Mouse (Mus musculus) layer of hippocampus, postnatal 14 days (tissue): Measurements from ENCODE around the gene Wwc2. TPM values are rescaled to one million over a fixed set of nuclear protein-coding genes. Genes with fewer than 3 reads are reported as not detected.
"Not testable (repeated sequence)": the region's sequence is repeated elsewhere in the genome, so short reads cannot be mapped to it uniquely, and the experiment has no call there.

Experiments used
- DNase-seq, 2 experiments: peaks; one replicate each; pipeline ENCODE4 v3.0.0; 2021 to 2022; ENCODE audit warnings: low spot score in 2 of 2, mixed read lengths in 1 of 2
- total RNA-seq, 2 experiments: library from RNA; stranded (reverse); gene quantifications; 2 replicates each; pipeline ENCODE4 v1.2.3; 2021

Wwc2 gene
- total RNA-seq, 2 experiments from 2014 or later, result 28.0 to 29.4 TPM

DNA sequence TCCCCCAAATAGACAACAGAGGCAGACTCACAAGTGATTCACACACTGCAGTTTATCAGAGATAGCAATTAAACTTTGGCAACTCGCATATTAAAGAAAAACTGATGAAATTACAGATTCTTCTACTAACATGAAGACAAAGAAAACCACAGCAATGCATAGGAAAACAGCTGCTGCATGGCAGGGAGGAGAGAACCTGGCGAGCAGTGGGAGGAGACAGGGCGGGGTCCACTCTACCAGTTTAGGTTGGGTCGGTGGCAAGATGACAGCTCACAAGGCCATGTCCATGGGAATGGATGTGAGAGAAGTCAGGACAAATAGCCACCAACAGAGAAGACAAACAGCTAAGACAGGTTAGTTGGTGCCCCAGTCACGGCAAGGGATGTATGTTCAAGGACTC lies 138.0 kb downstream of the Wwc2 start:
- DNase-seq, result no peak

DNA sequence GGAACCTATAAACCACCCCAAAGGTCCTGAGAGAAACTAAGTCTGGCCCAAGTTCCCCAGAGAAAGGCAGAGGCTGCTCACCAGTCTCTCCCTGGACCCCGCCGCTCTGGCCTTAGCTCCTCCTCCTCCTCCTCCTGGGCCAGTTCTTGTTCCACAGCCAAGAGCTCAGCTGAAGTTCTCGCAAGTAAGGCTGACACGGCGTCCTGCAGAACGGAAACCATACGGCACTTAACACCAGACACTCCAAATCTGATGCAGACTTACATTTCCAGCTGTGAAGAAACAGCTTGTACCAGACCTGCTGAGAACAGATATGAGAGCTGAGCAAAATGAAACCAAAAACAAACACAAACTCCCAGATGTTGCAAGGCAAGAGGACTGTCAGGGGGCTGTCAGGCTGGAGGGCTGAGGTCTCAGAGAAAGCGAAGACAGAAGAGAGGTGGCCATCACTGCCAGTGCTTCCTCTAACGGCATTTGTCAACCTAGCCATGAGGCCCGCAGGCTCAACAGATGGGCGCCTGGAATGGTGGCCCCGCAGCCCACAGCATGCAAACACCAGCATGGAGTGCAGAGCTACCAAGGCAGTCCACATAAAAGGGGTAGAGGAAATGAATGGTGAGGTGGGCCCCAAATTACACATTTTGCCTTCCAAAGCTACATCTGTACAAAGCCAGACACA lies 138.8 kb downstream of the Wwc2 start:
- peak in 1 of 2 experiments; percentile 45 for DNase-seq

DNA sequence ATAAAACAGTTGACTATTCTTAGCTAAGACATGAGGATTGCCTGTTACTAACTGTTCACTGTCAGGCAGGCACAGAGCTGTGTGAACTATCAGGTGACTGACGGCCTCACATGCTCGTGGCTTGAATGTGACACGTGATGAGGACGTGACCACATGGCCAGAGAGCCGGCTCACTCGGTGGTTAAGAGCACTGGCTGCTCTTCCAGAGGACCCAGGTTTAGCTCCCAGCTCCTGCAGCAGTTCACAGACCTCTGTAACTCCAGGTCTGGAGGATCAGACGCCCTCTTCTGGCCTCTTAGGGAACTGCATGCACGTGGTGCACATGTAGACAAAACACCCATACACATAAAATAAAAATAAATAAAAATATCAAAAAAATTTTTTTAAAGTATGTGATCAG lies 140.9 kb downstream of the Wwc2 start:
- no peak for DNase-seq

DNA sequence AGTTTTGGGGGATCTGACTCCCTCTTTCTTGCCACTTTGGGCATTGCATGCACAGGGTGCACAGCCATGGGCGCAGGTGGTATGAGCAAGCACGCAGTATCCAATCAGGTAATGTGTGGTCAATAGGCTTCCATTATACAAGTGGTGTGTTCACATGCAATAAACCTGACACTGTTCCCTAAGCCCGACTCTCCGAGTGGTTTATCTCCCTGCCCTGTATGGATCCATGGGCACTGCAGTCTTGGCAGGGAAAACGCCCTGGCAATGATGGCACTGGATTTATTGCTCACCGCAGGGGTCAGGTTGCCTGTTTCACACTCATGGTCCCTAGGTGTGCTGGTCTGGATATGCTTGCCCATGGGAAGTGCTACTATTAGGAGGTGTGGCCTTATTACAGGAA lies 142.8 kb downstream of the Wwc2 start:
- DNase-seq, result no peak

DNA sequence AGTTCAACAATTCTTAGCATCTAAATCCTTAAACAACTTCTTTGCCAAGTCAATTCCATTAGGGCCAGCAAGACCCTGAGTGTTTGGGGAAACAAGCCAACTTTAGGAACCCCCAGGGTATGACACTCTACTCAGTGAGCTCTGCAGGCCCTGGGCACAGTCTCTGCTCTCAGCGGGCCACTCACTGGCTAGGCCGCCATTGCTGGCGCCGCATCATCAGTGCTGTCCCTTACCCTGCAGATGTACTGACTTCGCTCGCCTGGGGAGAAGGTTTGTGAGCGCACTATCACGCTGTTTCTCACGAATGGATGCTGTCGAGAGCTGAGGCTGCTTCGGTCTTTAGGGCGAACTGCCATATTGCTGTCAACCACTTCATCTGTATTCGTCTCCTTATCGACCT lies 143.6 kb downstream of the Wwc2 start:
- DNase-seq, result no peak

DNA sequence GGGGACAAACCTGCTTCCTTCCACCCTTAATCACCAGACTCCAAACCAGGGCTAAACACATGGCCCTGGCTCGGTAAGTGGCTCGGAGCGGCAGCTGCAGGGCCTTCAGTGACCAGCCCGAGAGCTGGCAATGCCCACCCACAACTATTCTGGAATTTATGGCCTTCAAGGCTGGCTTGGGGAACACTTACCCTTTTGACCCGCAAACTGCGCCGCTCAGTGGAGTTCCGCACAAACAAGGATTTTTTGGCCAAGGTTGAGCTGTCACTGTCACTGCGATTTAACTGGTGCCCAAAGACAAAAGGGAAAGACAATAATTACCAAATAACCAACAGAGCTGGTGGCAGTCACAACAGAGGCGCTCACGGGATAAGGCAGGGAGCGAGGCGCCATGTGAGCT lies 144.8 kb downstream of the Wwc2 start:
- DNase-seq, result no peak

DNA sequence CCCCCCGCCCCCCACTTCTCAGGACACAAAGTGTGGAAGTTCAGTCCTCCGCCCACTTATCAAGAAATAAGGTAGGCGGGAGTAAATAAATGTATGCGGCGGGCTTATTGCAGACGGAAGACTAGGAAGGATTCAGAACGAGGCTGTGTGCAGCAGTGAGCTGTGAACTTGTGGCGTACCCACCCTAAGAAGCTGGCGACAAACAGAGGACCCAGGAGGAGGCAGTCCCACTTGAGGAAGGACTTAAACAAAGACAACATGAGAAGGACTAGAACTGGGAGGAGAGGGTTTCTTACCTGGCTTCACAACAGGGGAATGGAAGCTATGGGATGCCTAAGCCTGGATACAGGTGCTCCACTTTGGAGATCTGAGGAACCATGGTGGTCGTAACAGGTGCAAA lies 147.1 kb downstream of the Wwc2 start:
- DNase-seq, result no peak

DNA sequence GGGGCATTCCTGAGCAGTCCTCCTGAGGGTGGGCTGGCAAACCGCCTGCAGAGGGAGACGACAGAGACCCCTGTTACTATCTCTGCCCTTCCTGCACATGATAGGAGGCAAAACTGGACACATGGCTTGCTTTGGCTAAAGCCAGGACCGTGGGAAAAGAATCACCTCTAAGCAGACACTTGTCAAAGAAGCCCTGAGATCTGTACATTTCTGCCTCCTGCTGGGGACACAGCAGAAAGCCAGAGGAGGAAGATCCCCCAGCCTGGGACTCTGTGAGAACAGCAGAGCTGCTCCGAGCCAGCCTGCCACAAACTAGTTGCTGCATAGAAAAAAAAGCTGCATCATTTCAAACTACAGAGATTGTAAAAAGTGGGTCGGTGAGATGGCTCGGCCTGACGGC lies 147.7 kb downstream of the Wwc2 start:
- no peak for DNase-seq

DNA sequence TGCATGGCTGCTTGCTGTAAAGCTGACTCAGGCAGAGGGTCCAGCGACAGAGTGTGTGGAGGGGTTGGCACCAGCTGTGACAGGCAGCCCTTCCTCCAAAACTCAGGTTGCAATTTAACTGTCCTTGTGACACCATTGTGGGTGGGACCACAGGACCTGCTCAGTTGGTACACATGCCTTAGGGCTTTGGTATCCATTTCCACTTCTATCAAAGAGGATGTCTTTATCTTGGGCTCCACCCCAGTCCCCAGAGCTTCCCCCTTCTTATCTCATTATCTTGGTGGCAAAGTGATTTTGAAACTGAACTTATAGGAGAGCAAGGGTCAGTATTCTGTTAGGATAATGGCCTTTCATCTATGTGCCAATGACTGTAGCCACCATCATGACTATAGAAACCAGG lies 156.8 kb downstream of the Wwc2 start:
- no peak for DNase-seq

DNA sequence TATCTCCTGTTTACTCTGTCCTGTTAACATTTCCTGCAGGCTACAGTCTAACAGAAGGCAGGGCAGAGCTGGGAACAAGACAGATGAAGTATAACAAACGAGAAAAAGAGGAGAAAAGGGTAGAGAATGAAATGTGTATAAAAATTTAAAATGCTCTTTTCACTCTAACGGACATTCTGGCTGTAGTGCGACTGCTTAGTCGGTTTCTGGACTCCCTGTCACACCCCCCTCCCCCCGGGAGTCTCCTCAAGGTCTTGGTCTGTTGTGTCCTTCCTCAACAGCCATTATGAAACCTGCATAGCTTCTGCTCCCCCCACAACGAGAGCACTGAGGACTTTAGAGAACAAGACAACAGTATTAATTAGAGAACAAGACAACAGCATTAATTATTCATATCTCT lies 158.1 kb downstream of the Wwc2 start:
- DNase-seq, result no peak

DNA sequence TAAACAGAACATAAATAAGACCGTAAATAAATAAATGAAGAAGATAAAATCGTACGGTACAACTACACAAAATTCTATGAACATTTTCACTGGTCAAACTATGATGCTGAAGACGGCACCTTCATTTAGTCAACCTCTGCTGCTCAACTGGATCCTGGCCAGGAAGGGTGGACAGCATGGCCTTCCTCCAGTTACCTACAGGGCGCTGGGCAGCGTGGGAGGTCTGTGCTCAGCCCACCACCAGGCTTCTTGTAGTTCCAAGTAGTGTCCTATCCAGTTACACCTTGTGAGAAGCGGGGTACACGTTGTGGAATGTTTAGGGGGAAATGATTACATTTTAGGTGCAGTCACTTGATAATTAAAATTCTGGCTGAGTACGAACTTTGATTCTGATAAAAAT lies 163.8 kb downstream of the Wwc2 start:
- DNase-seq, result no peak

DNA sequence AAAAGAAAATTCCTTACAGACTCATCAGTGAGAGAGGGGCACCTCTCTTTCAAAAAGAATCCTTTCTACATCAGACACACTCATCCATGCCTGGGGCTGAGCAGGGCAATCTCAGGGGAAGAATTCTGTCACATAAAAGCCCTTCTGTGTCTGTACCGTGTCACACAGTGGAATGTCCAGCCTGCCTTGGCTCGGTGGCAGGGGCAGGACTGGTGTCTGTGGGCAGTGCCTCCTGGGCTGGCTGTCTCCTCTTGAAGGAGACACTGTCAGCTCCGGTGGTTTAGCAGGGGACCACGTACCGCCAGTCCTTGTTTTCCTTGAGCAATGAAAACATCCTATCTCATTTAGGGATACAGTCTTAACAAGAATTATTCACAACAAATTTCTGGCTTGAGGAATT lies 165.1 kb downstream of the Wwc2 start:
- DNase-seq, result no peak

DNA sequence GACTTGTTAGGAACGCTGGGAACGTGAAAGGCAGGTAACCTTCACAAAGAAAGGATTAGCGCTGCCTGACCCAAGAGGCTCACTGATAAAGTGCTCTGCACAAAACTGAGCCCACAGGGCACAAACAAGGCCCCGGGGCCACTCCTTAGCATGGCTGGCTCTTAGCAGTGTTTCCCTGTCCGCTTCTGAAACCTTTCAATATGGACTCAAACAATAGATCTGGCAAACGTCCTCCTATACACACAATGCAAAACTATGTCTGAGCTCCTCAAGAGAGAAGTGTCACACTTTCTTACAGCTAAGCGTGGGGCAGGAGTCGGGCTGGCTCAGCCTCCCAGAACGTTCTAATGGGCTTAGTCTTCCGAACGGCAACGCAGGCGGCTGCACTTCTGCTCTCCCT lies 166.5 kb downstream of the Wwc2 start, which contains the start of gene Cldn22:
Cldn22 (plus strand) TSS at position 301 of the 400 bp plus-strand sequence.
- no peak for DNase-seq

DNA sequence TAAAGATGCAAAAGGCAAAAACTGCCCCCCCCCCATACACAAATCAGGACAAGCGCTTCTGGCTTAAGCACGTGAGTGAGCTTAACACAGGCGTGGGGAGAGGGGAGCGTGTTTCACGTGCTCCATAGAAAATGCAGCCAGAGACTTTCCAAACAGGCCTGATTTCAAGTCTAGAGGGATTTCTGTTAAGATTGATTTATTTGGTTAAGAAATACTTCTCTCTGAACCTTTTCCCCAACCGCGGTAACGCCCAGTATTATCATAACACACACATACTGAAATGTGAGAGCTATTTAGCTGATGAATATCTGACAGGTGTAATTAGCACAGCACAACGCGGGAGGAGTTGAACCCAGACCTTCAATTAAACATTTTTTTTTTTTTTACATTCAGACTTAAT lies 166.9 kb downstream of the Wwc2 start:
- no peak for DNase-seq

DNA sequence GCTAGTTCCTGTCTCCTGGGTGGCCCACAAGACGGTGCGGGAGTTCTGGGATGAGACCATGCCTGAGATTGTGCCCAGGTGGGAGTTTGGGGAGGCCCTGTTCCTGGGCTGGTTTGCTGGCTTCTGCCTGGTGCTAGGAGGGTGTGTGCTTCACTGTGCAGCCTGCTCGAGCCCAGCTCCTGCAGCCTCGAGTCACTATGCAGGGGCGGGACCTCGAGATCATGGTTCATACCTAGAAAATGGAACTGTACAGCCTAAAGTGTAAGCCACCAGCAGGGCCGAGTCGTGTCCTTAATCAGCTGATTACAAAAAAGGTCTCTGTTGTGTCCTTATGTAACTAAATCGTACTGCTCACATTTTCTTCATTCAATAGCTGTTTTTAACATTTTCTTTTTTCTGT lies 168.2 kb downstream of the Wwc2 start:
- DNase-seq, result not testable (repeated sequence)

DNA sequence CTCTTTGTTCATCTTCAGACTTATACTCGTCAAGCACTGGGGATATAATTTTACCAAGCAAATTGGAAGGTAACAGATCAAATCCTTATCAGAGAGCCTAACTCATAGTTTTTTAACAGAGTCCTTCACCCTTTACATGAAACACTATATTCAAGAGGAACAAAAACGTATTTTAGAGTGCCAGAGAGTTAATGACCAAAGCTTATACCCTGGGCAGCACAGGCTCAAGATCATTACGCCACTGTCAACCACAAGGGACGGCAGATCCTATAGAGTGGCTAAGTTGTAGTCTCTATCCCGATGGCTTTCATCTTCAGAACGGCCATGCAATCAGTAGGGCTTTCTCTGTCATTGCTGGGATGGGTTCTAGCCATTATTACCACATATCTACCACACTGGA lies 168.9 kb downstream of the Wwc2 start, which contains the start of gene Cldn24:
Cldn24 (plus strand) TSS at position 301 of the 400 bp plus-strand sequence.
- DNase-seq, result no peak

DNA sequence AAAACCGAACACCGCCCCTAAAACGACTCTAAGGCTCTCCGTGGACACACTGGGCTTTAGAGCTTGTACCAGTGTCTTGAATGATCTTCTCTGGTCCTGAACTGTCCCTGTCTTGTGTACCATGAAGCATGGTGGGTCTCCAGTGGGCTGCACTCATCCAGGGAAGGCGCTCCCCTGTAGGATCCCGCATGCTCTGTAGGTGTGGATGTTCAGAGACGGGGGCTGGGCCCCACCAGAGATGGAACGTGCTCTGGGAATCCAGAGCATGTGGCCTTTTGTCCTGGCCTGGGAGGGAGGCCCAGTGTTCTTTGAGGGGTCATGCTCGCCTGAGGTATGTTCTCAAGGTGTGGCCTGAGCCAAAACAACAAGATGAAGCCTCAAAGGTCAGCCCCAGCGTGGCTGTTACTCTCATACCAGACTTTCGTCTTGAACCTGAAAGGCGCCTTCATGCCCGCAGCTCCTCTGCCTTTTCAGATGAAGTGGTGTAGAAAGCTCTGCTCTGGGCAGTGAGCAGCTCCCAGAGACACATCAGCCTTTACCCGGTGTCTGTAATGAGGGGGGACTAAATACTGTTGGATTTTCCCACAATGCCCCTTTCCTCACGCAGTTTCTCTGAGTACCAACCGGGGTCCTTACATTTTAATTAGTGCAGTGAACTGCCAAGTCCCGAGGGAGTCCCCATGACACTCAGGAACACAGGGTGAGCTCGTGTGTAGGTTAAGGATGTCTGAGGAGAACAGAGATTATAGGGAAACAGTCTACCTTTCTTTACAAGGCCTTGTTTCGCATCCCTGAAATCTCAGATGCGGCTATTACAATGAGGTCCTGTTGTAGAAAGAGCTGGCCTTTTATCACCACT lies 169.6 kb downstream of the Wwc2 start:
- no peak for DNase-seq

DNA sequence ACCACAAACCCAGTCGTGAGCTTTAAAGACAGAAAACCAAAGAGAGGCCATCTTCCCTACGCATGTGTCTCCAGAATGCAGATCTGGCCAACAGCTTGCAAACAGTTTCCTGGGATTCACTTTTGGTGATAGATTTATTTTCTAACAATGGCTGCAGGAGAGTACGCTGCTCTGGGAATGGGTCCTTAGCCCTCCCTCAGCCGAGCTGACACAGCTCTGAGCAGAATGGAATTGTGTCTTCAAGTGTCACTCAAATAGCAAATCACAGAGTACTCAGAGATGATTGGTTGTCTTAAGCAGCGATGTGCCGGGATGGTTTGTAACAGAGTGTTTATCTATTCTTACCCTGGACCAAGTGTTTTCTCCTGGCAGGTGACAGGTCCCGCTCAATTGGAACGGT lies 171.7 kb downstream of the Wwc2 start:
- no peak for DNase-seq

DNA sequence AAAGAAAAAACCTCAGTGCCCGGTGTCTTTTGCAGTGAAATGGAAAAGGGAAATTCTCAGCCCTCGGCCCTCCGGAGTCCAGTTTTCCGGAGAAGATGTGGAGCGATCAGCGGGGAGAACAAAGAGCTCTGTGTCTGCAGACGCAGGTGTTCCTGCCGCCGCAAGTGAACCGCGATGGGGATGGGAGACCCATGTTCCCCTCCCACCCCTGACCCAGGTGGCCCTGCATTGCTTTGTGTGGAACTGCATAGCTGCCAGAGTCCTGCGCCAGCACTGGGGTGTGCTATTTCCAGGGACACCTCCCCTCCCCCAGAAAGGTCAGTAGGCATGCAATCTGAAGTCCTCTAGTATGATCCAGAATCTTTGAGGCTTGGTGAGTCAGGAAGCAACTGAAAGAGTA lies 179.5 kb downstream of the Wwc2 start:
- DNase-seq, result no peak

DNA sequence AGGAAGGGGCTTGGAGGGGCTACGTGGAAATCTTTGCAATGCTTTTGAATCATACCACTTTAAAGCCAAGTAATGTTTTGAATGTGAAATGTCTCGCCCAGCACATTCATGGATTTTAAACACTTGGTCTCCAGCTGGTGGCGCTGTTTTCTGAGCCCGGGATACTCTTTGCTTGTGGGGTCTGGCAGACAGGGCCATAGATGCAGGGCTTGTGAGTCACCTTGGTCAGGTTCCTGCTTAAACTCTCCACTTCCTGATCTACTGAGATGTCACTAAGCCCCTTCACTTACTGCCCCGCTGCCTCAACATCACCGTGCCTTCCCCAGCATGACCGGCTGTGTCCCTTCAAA lies 180.1 kb downstream of the Wwc2 start:
- DNase-seq, result no peak

DNA sequence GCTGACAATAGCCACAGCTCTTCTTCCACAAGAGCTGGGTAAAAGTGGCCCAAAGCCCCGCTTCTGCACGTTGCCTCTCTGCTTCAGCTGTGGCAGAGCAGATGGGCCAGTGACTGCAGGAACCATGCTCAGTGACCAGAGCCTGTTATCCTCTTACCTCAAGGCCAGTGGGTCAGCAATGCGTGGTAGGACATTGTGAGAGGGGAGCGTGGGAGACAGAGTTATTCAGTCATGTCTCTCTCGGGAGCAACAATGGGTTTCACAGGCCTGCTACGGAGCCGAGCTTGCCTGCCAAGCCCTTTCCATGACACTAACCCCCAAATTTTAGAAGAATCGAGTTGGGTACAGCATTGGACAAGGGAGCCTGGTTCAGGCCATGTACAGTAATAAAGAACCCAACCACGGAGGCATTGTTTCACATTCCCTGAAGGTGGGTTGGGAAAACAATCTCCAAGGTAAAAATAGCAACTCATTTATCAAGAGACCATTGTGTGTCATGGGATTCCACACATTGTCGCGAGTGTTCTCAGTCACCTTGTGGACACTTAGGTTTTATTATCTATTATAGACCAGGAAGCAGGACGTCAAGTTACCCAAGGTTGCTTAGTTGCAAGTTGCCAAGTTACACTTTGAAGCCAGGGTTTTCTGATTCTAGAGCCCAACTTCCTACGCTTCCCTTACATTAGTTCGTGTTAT lies 180.6 kb downstream of the Wwc2 start:
- DNase-seq, result no peak

DNA sequence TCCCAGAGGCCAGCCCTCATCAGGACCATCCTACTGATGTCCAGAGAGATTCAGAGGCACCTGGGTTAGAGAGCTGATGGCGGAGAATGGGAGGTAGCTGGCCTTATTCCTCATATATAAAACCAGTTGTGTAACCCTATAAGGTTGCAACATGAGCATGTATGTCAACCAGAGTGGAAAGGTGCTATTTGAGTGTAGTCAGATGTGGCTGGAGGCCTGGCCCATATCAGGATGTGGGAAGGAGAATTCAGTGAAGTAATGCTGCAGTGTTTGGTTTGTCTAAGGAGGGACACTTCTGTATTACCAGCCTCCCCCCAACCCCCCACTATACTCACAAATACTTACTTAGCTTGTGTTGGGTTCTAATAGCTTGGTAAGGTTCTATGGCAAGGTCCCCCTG lies 186.5 kb downstream of the Wwc2 start:
- no peak for DNase-seq
